Mouse (Mus musculus): ENCODE data around the gene Cyb5rl. TPM values are rescaled to one million over a fixed set of nuclear protein-coding genes. Genes with fewer than 3 reads are reported as not detected.

The Cyb5rl gene
- polyA plus RNA-seq, 1 experiment = 5.0 TPM

DNA sequence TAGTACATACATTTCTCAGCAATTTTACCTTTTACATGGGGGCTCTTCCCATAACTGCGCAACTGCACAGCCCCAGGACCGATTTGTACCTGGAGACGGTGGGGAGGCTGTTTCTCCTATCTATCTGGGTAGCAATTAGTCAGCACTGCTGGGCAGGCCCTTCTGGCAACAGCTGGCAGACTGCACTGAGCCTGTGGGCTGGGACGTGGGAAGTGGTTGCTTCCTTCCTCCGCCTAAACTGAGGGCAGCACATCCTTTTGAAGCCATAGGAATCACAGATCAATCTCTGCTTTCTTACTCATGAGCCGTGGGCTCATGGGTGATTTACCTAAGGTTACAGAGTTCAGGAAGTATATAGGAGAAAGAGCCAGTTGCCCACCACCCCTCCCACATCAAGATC, 8.0 kb upstream of the Cyb5rl start:
- DNase-seq (ENCODE audit: extremely low spot score in 1 of 2, low spot score in 1 of 2) = peak in 1 of 2 experiments; percentile 50

DNA sequence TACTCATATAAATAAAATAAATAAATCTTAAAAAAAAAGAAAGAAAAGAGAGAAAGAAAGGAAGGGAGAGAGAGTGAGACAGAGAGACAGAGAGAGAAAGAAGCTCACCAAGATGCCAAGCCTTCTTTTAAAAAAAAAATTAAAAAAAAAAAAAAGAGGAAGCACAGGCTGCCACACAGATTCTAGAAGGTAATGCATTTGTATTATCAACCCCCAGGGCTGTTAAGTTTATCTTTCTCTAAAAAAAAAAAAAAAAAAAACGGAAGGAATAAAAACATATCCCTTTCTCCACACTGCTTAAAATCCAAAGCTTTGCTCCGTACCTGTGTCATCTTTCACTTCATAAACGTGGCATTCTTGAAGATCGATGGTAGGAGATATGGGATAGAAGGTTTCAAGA, 5.2 kb upstream of the Cyb5rl start:
- no peak for DNase-seq (ENCODE audit: extremely low spot score in 1 of 2, low spot score in 1 of 2)

DNA sequence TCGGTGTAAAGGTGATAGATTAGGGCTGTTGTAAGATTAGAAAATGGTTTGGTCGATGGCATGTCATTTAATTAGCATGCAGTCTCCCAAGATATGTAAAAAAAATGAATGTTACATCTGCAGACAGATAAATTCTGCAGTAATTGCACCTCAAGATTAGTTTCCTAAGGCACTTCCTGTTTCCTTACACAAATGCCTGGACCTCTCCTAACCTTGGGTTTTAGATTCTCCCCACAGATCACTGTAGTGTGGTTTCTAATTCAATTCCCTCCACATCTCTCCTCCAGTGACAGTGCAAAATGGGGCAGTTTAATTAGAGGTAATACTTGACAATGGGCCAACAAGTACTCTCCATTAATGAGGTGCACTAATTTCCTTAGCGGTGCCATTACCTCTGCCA, 3.6 kb upstream of the Cyb5rl start:
- DNase-seq (ENCODE audit: extremely low spot score in 1 of 2, low spot score in 1 of 2) = no peak

DNA sequence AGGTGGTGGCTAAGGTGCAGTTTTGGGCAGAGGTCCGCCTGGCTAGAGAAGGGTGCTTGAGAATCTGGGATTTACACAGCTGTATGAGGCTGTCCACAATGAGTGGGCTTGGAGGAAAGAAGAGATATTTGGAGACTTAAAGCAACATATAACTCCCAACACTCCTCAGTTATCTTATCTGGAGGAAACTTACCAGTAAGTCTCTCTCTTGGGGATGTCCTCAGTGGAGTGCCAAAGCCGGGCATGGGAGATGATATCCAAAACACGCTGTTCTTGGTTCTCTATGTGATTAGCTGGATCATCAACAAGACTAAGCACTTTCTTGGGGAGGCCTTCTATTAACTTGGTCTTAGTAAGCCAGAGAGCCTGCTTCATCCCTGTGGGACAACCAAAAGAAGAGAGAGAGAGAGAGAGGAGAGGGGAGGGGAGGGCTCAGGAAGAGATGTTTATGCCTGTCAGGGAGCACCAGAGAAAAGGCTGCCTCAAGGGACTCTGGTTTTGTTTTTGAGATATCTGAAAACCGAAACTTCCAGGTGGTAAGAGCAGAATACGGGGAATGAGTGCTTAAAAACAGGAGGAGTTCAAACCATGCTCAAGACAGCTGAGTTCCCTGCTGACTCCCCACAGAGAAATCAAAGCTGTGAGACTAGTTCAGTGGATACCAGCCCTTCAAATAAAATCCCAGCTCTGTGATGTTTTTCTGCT, 2.2 kb upstream of the Cyb5rl start:
- no peak for DNase-seq (ENCODE audit: extremely low spot score in 1 of 2, low spot score in 1 of 2)

DNA sequence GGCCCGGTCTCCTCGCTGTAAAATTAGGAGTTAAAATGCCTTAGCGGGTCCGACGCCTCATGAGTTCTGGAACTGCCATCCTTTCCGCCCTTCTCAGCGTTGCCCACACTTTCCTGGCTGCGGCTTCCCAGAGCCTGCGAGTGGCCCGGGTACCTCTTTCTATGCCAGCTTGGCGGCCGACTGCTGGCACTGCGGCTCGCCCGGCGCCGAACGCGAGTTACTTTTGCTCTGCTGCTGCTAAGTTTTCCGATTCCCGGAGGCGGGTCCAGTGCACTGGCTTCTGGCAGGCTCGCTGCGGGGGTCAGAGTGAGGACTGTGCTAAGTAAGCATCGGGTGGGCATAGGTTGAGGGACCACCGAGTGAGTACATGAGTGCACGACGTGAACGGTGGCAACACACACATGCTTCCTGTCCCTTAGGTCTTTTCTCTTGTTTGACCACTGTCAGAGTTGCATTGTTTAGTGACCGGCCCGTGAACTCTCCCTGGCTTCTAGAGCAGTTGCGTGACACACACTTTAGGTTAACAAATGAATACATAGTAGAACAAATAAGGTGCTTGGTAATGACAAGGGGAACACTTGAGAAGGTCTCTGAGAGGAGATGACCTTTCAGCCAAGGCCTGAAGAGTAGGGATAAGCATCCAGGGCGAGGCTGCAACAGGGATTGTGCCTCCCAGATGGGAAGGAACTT, 508 bp downstream of the Cyb5rl start:
- DNase-seq (ENCODE audit: extremely low spot score in 1 of 2, low spot score in 1 of 2) = no peak

DNA sequence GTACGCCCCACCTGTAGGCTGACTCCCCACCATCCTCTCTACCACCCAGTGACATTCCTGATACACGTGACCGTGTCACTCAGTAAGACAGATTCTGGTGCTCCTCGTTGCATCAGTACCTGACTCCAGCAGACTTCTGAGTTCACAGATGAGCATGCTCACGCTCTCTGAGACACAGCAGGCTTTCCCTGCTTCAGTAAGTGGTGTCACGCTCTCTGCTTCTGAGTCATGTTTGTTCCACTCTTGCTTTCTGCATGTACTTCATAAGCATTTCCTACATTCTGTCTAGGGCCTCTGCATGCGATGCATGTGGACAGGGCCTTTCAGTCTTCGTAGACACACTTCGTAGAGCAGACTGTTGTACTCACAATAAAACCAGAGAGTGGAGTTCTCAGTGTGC, 5.6 kb downstream of the Cyb5rl start:
- DNase-seq (ENCODE audit: extremely low spot score in 1 of 2, low spot score in 1 of 2) = no peak

DNA sequence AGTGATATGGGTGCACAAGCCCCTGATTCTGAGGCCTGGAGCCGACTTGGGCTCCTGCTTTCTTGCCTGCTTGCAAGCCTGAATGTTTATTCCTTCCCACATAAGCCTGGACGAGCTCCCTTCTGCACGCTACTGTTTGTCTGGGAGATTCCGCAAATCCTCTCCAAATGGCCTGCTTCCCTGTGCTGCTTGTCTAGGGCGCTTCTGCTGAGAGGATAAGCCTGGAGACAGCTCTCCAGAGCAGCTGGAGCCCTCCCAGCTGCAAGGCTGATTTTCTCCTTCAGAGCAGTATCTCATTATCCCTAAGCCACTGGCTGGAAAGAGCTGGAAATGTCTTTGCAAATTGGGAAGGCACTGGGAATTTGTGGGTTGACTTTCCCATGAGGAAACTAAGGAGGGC, 8.7 kb downstream of the Cyb5rl start:
- peak in 1 of 2 experiments; percentile 37 for DNase-seq (ENCODE audit: extremely low spot score in 1 of 2, low spot score in 1 of 2)

DNA sequence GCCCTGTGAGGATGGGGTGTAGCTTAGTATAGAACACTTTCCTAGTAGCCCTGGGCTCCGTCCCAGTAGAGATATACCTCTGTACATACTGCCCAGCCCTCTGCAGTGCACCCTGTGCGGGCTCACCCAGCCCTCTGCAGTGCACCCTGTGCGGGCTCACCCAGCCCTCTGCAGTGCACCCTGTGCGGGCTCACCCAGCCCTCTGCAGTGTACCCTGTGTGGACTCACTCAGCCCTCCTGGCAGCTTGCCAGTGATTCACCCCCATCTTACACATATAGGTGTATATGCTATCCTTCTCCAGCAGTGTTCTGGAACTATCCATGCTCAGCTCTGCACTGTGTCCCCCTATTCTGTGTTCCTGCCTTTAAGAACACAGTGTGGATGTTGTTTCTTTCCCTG, 12.1 kb downstream of the Cyb5rl start:
- DNase-seq (ENCODE audit: extremely low spot score in 1 of 2, low spot score in 1 of 2) = no peak

DNA sequence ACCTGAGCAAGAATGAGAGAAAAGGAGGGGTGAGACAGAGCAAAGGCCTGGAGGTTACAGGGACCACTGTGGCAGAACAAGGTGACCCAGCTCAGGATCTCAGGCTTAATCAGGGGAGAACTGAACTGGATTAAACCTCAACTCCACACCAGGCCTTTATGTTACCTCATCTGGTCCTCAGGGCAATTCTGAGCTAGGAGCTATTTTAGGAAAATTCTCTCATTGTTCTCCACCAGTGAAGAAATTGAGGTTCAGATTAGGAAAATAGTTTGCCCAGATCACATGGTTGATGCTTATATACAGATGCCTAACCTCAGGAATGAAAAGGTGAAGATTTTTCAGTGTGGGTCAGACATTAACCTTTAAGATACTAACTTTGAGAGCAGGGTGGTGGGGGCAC, 12.9 kb downstream of the Cyb5rl start:
- no peak for DNase-seq (ENCODE audit: extremely low spot score in 1 of 2, low spot score in 1 of 2)

DNA sequence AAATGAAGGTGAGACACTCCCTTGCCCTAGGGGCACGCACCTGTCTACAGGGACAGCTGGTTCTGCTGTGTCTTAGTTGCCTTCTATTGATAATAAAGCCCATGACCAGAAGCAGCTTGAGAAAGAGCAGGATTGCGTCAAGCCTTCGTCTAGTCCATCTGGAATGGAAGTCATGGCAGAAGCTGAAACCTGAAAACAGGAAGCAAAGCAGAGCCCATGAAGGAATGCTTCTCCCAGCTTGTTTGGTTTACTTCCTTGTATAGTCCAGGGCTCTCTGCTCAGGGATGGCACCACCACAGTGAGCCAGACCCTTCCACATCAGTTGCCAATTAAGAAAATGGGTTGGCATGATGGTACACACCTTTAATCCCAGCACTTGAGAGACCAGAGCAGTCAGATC, 15.4 kb downstream of the Cyb5rl start:
- DNase-seq (ENCODE audit: extremely low spot score in 1 of 2, low spot score in 1 of 2) = no peak

DNA sequence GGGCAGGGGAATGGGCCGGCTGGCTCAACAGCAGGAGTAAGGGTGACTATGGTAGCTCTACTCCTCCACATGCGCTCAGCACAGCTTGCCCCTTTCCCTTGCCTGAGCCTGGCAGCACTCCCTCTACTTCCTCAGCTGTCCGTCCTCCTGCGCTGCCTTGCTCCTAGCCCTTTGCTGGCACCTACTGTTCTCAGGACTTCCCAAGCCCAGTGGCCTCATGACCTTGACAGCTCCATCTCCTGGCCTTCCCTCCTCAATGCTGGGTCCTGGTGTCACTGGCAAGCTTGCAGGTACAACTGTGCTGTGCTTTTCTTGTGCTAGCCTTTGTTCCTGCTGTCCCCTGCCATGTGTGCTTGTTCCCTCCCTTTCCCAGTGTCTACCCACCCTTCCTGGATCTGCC, 16.3 kb downstream of the Cyb5rl start:
- DNase-seq (ENCODE audit: extremely low spot score in 1 of 2, low spot score in 1 of 2) = no peak

DNA sequence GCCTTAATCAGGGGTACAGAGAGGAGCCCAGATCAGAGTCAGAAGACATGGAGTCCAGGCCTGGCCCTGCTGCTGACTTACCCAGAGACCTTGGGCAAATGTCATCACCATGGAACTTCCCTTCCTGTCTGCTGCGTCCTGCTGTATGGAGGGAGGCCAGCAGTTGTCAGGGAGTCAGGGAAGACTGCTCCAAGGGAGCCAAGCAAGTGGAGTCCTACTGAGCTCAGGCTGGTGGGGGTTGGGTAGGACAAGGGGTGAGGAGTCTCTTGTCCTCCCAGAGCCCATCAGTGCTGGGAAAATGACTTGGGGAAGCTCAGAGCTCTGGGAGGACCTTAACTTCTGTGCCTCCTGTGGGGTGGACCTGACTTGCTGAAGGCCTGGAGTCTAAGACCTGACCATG, 17.6 kb downstream of the Cyb5rl start:
- peak in 1 of 2 experiments; percentile 17 for DNase-seq (ENCODE audit: extremely low spot score in 1 of 2, low spot score in 1 of 2)

DNA sequence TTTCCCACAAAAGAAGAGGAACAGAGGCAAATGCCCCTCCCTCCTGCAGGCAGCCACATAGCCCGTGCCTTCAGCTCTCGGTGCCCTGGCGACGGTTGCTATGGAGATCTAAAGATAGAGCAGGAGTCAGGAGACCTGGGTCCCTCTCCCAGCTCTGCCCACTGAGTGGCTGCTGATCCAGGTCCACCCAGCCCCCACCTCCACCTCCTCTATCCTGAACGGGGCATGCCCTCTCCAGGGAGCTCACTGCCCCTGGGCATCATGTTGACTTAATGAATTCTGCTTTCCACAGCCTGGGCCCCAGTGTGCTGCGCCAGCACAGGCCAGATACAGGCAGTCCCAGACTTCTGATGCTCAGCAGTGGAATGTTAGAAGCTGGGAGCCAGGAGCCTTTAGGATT, 18.1 kb downstream of the Cyb5rl start:
- DNase-seq (ENCODE audit: extremely low spot score in 1 of 2, low spot score in 1 of 2) = peak; percentile 83

DNA sequence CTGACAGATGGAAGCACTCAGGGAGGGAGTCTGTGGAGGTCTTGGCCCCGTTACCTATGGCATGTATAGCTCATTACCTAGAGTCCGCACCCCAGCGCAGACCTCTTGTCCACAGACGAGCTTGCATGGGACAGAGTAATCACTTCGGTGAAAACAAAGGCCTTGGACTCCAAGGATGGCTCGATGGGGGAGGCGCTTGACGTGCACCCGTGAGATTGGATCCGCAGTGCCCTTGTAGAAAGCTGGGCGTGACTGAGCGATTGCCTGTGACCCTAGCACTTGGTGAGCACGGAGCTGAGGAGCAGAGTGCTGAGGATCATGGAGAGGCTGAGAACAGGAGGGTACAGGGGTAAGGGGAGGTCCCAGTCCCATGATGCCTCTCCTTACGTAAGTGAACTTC, 24.9 kb downstream of the Cyb5rl start:
- no peak for DNase-seq (ENCODE audit: extremely low spot score in 1 of 2, low spot score in 1 of 2)

DNA sequence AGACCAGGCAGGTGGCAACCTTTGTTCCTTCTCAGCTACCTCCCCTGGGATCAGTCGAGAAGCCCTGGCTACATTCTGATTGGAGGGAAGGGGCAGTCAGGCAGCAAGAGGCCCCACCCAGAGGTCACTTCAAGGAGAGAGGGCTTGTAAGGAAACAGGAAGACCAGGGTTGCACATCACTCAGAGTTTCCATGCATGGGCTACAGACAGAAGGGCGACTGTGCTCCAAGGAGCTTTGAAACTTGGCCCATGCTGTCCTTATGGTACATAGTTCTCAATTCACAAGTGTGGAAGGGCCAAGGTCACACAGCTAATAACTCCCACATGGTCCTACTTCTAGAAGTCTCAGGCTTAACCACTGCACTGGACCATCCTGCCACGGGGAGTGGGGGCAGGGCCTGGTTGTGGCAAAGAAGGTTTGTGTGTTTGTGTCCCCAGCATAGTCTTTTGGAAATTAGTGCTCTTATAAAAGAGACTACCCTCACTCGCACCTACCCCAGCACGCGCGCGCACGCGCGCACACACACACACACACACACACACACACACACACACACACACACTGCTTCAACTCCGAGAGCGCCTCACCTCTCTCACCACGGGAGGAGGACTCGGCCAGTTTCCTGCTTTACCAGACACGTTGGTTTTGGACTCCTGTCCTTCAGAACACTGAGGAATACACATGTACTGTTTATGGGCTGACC, 27.8 kb downstream of the Cyb5rl start:
- no peak for DNase-seq (ENCODE audit: extremely low spot score in 1 of 2, low spot score in 1 of 2)

DNA sequence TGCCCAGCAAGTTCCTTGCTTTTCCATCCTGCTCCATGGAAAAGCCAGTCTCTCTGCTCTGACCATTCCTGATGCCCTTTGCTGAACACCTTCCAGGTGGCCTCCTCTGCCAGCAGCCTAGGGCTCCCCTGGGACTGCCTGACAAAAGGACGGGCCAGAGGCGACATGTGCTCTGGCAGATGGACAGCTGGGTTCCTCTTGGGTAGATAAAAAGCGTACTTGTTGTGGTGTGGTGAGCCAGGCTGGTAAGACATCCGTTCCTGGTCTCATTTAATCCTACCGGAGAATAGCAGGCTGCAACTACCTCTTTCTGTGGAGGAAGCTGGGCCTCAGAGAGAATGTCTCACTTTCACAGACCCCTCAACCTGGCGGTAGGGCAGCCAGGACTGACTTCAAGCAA, 29.3 kb downstream of the Cyb5rl start:
- DNase-seq (ENCODE audit: extremely low spot score in 1 of 2, low spot score in 1 of 2) = no peak

DNA sequence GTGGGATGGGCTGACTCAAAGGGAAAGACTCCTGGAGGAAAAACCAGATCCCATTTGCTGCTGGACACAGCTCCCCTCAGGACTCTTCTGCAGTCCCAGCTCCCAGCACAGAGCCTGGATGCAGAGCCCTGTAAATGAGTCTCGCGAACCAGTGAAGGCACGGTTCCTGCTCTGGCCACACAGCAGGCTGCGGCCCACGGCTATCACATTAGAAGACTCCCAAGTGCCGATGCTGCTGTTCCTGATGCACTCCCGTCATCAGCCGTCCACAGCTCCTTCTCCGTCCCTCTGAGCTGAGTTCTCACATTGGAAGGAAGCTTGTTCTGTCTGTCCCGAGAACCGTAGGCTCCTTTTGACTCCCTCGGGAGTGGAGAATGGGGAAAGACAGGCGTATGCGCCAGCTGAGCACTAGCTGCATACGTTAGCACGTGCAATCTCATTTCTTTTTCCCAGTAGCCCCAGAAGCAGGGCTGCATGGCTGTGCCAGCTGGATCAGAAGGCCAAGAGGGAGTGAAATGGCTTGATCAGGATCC, 30.1 kb downstream of the Cyb5rl start, which contains the start of gene Cdcp2:
Cdcp2 (plus strand) TSS at position 51 of the 533 bp plus-strand sequence.
- no peak for DNase-seq (ENCODE audit: extremely low spot score in 1 of 2, low spot score in 1 of 2)

DNA sequence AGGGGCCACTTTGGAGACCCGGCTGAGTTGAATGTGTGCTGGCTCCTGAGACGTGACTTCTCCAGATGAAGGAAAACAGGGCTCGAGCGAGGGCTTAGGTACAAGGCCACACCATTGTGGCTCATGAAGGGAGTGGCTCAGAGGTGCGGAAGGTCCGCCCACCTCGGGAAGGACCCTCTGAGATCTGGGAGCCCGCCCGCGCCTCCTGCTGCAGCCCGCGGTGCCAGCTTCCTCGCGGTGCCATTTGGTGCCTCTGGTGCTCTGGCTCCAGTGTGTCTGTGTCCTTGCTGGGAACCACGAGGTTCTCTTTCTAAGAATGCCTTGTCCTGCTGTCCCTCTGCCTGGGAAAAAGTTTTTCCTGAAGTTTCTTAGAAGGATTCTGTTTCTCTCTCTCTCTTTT, 31.1 kb downstream of the Cyb5rl start:
- no peak for DNase-seq (ENCODE audit: extremely low spot score in 1 of 2, low spot score in 1 of 2)

DNA sequence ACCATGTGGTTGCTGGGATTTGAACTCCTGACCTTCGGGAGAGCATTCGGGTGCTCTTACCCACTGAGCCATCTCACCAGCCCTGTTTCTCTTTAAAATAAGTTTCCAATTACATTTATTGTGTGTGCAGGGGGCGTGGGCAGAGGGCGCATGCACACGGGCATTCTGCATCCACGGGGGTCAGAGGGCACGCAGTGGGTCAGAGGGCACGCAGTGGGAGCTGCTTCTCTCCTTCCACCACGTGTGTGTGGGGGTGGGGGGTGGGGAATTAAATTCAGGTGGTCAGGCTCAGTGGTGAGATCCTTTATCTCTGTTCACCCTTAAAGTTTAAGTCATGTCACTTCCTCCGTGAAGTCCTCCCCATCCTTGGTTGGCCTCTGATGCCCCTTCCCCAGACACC, 31.6 kb downstream of the Cyb5rl start:
- DNase-seq (ENCODE audit: extremely low spot score in 1 of 2, low spot score in 1 of 2) = no peak

DNA sequence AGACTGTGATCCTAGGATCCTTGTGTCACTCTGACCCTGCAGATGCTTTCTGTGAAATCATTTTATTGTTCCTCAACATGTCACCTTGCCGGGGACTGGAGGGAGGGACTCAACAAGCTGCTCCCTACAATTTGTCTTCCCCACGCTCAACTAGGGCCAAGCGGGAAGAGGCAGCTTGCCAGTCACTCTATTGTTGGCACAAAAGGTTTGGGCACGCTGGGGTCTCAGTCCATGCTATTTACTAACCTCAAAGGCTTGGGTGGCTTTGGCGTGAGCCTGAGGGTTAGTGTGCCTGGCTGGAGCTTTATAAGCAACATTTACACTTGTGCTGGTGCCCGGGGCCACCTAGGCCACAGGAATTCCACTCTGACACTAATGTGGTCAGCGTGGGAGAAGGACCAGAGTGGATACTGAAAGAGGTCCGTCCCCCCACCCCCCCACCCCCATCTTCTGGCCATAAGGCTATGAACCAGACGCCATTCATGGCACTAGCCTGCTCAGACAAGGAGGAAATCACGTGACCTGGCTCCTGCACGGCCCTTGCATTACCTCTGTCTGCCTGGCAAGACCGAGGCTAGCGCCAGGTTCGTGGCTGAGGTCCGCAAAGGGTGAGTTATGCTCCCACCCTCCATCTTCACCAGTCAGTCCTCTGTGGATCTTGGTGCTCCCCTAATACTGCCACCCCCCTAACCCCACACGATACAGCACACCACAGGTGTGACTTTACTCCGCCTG, 32.2 kb downstream of the Cyb5rl start:
- no peak for DNase-seq (ENCODE audit: extremely low spot score in 1 of 2, low spot score in 1 of 2)

DNA sequence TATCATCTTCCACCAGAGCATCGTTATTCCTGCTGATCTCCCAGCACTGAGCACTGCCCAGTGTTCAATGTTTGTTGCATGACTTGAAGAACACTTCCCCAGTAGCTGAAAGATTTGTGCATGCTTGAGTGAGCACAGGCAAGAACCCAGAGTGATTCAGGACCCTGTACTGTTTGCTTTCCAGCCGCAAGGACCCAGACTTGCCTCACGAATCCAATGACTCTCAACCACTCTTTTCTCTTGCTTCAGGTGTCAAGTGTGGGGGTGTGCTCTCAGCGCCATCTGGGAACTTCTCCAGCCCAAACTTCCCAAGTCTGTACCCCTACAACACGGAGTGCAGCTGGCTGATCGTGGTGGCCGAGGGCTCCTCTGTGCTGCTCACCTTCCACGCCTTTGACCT, 35.4 kb downstream of the Cyb5rl start:
- DNase-seq (ENCODE audit: extremely low spot score in 1 of 2, low spot score in 1 of 2) = no peak

Data from frontal cortex, adult 2 months (tissue).